Mouse (Mus musculus) intestine, postnatal 0 days (tissue): ENCODE measurements at regions not wholly inside any gene's neighbourhood (a gene's known extent, or its start where the extent isn't known, plus 50 kb on each side); places are given as distances from the start of the nearest gene placed in this dataset.

Experiments used
- ATAC-seq: fragments of 200-750 bp; cut with Nextera tagmentation; 2 replicates; pipeline ENCODE4 v1.8.0; 2017; ENCODE audit warnings: mild to moderate bottlenecking, moderate TSS enrichment, moderate library complexity
- H3K27ac ChIP-seq: fragments of 300-500 bp; sonication (generic); 2 replicates; pipeline ENCODE4 v1.5.1; 2014; ENCODE audit warnings: mild to moderate bottlenecking, low read depth, low read length, moderate library complexity
- H3K27me3 ChIP-seq: fragments of 300-500 bp; sonication (generic); replicated peaks from 2 replicates; pipeline ENCODE4 v1.6.1; 2014; ENCODE audit warnings: low read length, mixed read lengths; ENCODE audit not compliant: control insufficient read depth, insufficient read depth
- H3K36me3 ChIP-seq: fragments of 300-500 bp; sonication (generic); 2 replicates; pipeline ENCODE4 v1.6.1; 2014; ENCODE audit warnings: mild to moderate bottlenecking, moderate library complexity; ENCODE audit not compliant: control insufficient read depth, insufficient read depth
- H3K4me1 ChIP-seq: fragments of 300-500 bp; sonication (generic); replicated peaks from 2 replicates; pipeline ENCODE4 v1.6.1; 2014; ENCODE audit warnings: antibody characterized with exemption, low read length, mixed read lengths; ENCODE audit not compliant: control insufficient read depth, insufficient read depth
- H3K4me2 ChIP-seq: fragments of 300-500 bp; sonication (generic); replicated peaks from 2 replicates; pipeline ENCODE4 v1.6.1; 2014; ENCODE audit warnings: low read depth, mild to moderate bottlenecking, moderate library complexity
- H3K4me3 ChIP-seq: fragments of 300-500 bp; sonication (generic); 2 replicates; pipeline ENCODE4 v1.5.1; 2014; ENCODE audit warnings: low read depth, low read length
- H3K9ac ChIP-seq: fragments of 300-500 bp; sonication (generic); 2 replicates; pipeline ENCODE4 v1.6.1; 2014; ENCODE audit warnings: mild to moderate bottlenecking, low read depth, low read length
- H3K9me3 ChIP-seq: fragments of 300-500 bp; sonication (generic); 2 replicates; pipeline ENCODE4 v1.6.1; 2016; ENCODE audit warnings: mixed run types; ENCODE audit not compliant: control insufficient read depth
- CTCF ChIP-seq: sonication (generic); IDR thresholded peaks from 2 replicates; pipeline ENCODE4 v1.5.1; 2016; ENCODE audit warnings: low read depth, mild to moderate bottlenecking, control low read depth, antibody characterized with exemption, moderate library complexity
- WGBS: fragments of 180-500 bp; shearing (Covaris S2); extraction: QIAGEN DNeasy Blood & Tissue Kit; methylation state at CpG from one replicate; pipeline ENCODE4 v1.1.7; 2014; 5-methylcytosine and 5-hydroxymethylcytosine counted together

DNA sequence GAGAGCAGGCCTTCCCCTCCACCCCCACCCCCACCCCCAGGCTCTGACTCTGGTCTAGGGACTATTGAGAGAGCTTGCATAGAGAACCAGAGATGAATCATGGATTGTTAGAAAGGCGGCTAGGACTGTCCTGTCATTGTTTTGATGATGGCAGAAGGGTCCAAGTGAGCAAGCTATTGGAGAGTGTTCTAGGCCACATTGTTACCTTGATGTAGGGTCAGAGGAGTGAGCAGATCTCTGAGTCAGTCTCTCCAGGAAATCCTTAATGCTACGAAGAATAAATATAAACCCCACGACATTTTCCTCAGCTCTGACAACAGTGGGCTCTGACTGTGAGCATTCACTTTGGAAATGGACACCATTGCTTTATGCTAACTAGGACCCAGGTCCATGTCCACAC lies 144.9 kb downstream of the Hibadh start:
- no peaks in the 10 kb centered on the region for H3K4me1 ChIP-seq
- TF ChIP-seq CTCF, result no peak
- WGBS, result 59% methylated on average over 3 of the region's 3 CpGs
- no peak for ATAC-seq
- no peak overlapping the region for H3K27ac ChIP-seq
- no peaks in the 10 kb centered on the region for H3K9me3 ChIP-seq
- no peaks in the 10 kb centered on the region for H3K27me3 ChIP-seq
- H3K36me3 ChIP-seq, result no peaks in the 10 kb centered on the region
- H3K9ac ChIP-seq, result no peak overlapping the region
- H3K4me2 ChIP-seq, result no peak overlapping the region
- no peak overlapping the region for H3K4me3 ChIP-seq

DNA sequence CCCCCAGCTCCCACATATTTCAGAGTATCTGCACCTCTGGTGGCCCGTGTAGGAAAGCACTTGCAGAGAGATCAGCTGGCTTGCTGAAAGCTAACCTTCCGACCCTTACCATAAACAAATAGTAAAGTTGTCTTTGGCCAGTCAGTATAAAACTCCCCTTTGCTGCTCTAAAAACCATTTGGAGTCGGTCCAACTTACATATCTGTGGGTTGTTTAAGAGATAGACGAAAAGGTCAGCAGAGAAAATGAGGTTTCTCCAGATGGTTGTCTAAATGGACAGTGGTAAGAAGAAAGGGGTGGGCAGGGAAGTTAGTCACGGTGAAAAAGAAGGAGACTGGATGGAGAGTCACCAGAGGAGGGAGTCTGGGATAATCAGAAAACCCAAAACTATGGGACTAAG lies 144.3 kb downstream of the Hibadh start:
- Histone ChIP-seq H3K27ac (no peak overlapping the region), H3K4me2 (no peak overlapping the region), H3K36me3 (no peaks in the 10 kb centered on the region), H3K9ac (no peak overlapping the region), H3K27me3 (no peaks in the 10 kb centered on the region), H3K4me1 (no peaks in the 10 kb centered on the region), H3K9me3 (no peaks in the 10 kb centered on the region), H3K4me3 (no peak overlapping the region)
- no peak for ATAC-seq
- no peak for TF ChIP-seq CTCF
- 44% methylated on average over 5 of the region's 5 CpGs for WGBS
